Mouse (Mus musculus) G1E (cell line): Measurements from ENCODE around the gene Csgalnact2. TPM values are rescaled to one million over a fixed set of nuclear protein-coding genes. Genes with fewer than 3 reads are reported as not detected.

Source experiments
- ATAC-seq: 2 replicates; pipeline ENCODE4 v1.8.0; 2016; ENCODE audit warnings: mild to moderate bottlenecking; ENCODE audit not compliant: insufficient number of reproducible peaks, poor library complexity, low FRiP score, severe bottlenecking; ENCODE audit errors: extremely low read depth
- DNase-seq: peaks from one replicate; pipeline ENCODE4 v3.0.0; 2012; ENCODE audit warnings: low spot score
- H3K27me3 ChIP-seq: 2 replicates; pipeline ENCODE4 v1.6.1; 2012; ENCODE audit warnings: mild to moderate bottlenecking, low read length, inconsistent platforms; ENCODE audit not compliant: insufficient read depth
- H3K36me3 ChIP-seq: replicated peaks from 2 replicates; pipeline ENCODE3; 2012; ENCODE audit warnings: mild to moderate bottlenecking, inconsistent platforms
- H3K4me1 ChIP-seq: 2 replicates; pipeline ENCODE4 v1.6.1; 2012; ENCODE audit warnings: low read depth, low read length, inconsistent platforms, mixed read lengths; ENCODE audit not compliant: insufficient read depth
- H3K4me3 ChIP-seq: 2 replicates; pipeline ENCODE4 v1.5.1; 2012; ENCODE audit warnings: low read depth, mild to moderate bottlenecking, inconsistent platforms, low read length, moderate library complexity, mixed read lengths
- H3K9me3 ChIP-seq: replicated peaks from 2 replicates; pipeline ENCODE4 v1.6.1; 2012; ENCODE audit warnings: inconsistent platforms
- CTCF ChIP-seq: IDR thresholded peaks from 2 replicates; pipeline ENCODE4 v1.5.1; 2012; ENCODE audit warnings: low read depth, low read length, inconsistent platforms, mixed read lengths
- GATA1 ChIP-seq: IDR thresholded peaks from 2 replicates; pipeline ENCODE4 v1.6.1; 2012; ENCODE audit warnings: borderline replicate concordance, low read length, inconsistent platforms, mixed read lengths
- GATA2 ChIP-seq: IDR thresholded peaks from 2 replicates; pipeline ENCODE4 v1.6.1; 2012; ENCODE audit warnings: low read depth, low read length, inconsistent platforms, borderline replicate concordance
- POLR2AphosphoS5 ChIP-seq: IDR thresholded peaks from 2 replicates; pipeline ENCODE4 v1.6.1; 2012; ENCODE audit warnings: low read depth, low read length, inconsistent platforms; ENCODE audit not compliant: insufficient replicate concordance
- TAL1 ChIP-seq: conservative IDR thresholded peaks from 2 replicates; pipeline ENCODE4 v1.6.1; 2012; ENCODE audit warnings: low read depth, low read length, inconsistent platforms, mixed read lengths
- polyA plus RNA-seq: library from polyadenylated mRNA; stranded (reverse); fragments of >175 nt; gene quantifications from 2 replicates; pipeline ENCODE4 v1.2.3, GENCODE M21; 2012
- total RNA-seq, 2 experiments: library from RNA; stranded (forward) in 1 of 2; stranded (reverse) in 1 of 2; fragments of 200-1000 nt in 1 of 2; fragments of >200 nt in 1 of 2; fragmentation: Nextera tagmentation in 1 of 2; gene quantifications; 2 replicates each; pipeline ENCODE4 v1.2.3; 2014 to 2017

The Csgalnact2 gene
- total and polyA plus RNA-seq, 3 experiments = 4.5 to 38.0 (median 35.4) TPM

- H3K4me1 ChIP-seq = peaks cover 3% of the 10 kb centered on the region; the same call in 1 of the 2 replicates
- DNase-seq (peak; percentile 78), ATAC-seq (peak; percentile 77)
- TF ChIP-seq CTCF = peak; percentile 94
- TF ChIP-seq GATA2 = no peak
- no peaks in the 10 kb centered on the region for H3K9me3 ChIP-seq
- no peaks in the 10 kb centered on the region for H3K27me3 ChIP-seq
- H3K4me3 ChIP-seq = no peak overlapping the region
- H3K36me3 ChIP-seq = no peaks in the 10 kb centered on the region
These were observed 40.6 kb upstream of the Csgalnact2 start for GRCm38 (mm10) chr6:118179316-118180084.

GRCm38 (mm10) chr6:118173975-118174328 lies 35.0 kb upstream of the Csgalnact2 start:
- no peaks in the 10 kb centered on the region; the same call in 1 of the 2 replicates for H3K4me1 ChIP-seq
- no peaks in the 10 kb centered on the region for H3K9me3 ChIP-seq
- DNase-seq (no peak), ATAC-seq (no peak)
- H3K4me3 ChIP-seq = no peak overlapping the region
- H3K27me3 ChIP-seq = peaks cover 2% of the 10 kb centered on the region; the same call in 1 of the 2 replicates
- no peaks in the 10 kb centered on the region for H3K36me3 ChIP-seq
- no peak for TF ChIP-seq GATA1
- TF ChIP-seq GATA2 = no peak
- no peak for TF ChIP-seq POLR2AphosphoS5
- no peak for TF ChIP-seq CTCF
- no peak for TF ChIP-seq TAL1

DNA sequence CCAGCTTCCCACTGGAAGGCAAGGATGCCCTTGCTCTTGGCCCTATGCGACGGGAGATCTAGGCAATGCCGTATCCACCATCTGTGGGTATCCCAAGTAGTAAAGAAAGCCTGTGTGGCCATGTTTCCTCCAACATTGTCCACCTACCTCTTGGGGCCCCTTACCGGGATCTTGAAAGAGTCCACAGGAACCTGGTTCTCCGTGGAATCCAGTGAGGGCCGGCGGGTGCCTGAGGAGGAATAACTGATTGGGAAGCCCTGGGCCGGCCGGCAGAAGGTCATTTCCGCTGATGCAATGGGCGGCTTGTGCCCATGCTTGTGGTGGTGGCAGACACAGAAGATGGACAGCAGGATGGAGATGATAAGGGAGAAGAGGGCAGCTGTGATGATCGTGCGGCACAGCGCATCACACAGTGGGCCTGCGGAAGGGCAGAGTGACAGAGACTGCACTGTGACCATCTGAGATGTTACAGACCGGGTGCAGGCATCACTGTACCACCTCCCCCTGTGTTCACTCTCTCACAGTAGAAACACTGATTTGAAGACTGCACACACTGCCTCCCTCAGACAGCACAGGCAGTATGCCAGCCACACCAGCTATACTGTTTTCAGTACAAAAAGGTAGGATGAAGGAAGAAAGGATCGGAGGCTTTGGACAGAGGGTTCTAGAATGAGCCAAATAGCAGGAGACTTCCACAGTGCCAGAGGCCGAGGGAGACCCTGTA lies 34.5 kb upstream of the Csgalnact2 start:
- H3K36me3 ChIP-seq = no peaks in the 10 kb centered on the region
- no peak for TF ChIP-seq GATA1
- no peak for TF ChIP-seq POLR2AphosphoS5
- TF ChIP-seq GATA2 = no peak
- no peak for TF ChIP-seq TAL1
- TF ChIP-seq CTCF = no peak
- H3K4me1 ChIP-seq = no peaks in the 10 kb centered on the region; the same call in 1 of the 2 replicates
- no peak for ATAC-seq
- peaks cover 2% of the 10 kb centered on the region; the same call in 1 of the 2 replicates for H3K27me3 ChIP-seq
- H3K9me3 ChIP-seq = no peaks in the 10 kb centered on the region
- DNase-seq = no peak
- no peak overlapping the region for H3K4me3 ChIP-seq

- H3K4me1 ChIP-seq = no peaks in the 10 kb centered on the region; the same call in 1 of the 2 replicates
- peaks cover 2% of the 10 kb centered on the region; the same call in 1 of the 2 replicates for H3K27me3 ChIP-seq
- ATAC-seq = no peak
These were observed 32.4 kb upstream of the Csgalnact2 start for GRCm38 (mm10) chr6:118171386-118171785.

GRCm38 (mm10) chr6:118168106-118168505 lies 29.2 kb upstream of the Csgalnact2 start:
- DNase-seq (no peak), ATAC-seq (no peak)
- no peaks in the 10 kb centered on the region for H3K36me3 ChIP-seq
- peaks cover 2% of the 10 kb centered on the region for H3K27me3 ChIP-seq
- no peak for TF ChIP-seq GATA2
- no peak for TF ChIP-seq POLR2AphosphoS5
- no peak for TF ChIP-seq GATA1
- TF ChIP-seq CTCF = no peak
- no peak for TF ChIP-seq TAL1
- H3K9me3 ChIP-seq = no peaks in the 10 kb centered on the region
- H3K4me3 ChIP-seq = no peak overlapping the region
- no peaks in the 10 kb centered on the region; the same call in 1 of the 2 replicates for H3K4me1 ChIP-seq

More at GRCm38 (mm10) chr6:118171386-118171785, 32.4 kb upstream of the Csgalnact2 start:
- DNase-seq = no peak
- Histone ChIP-seq H3K4me3 (no peak overlapping the region), H3K36me3 (no peaks in the 10 kb centered on the region), H3K9me3 (no peaks in the 10 kb centered on the region)
- TF ChIP-seq CTCF (no peak), POLR2AphosphoS5 (no peak), GATA2 (no peak), TAL1 (no peak), GATA1 (no peak)

GRCm38 (mm10) chr6:118167013-118167412 lies 28.1 kb upstream of the Csgalnact2 start:
- DNase-seq (no peak), ATAC-seq (no peak)
- Histone ChIP-seq H3K4me1 (no peaks in the 10 kb centered on the region; the same call in 1 of the 2 replicates), H3K9me3 (no peaks in the 10 kb centered on the region), H3K4me3 (no peak overlapping the region), H3K27me3 (peaks cover 2% of the 10 kb centered on the region), H3K36me3 (no peaks in the 10 kb centered on the region)
- TF ChIP-seq GATA2 = no peak
- no peak for TF ChIP-seq CTCF
- no peak for TF ChIP-seq GATA1
- TF ChIP-seq POLR2AphosphoS5 = no peak
- TF ChIP-seq TAL1 = no peak
